Mouse (Mus musculus): ENCODE results near the gene Tmtc3. TPM values are rescaled to one million over a fixed set of nuclear protein-coding genes. Genes with fewer than 3 reads are reported as not detected.
A peak's percentile ranks its signal among the peaks of the same experiment; 100 is the strongest.

Tmtc3 gene
- total RNA-seq (2014; rRNA removed) (13.3 and 14.8 TPM in 2 replicates), polyA plus RNA-seq (2015; fragmentation: Nextera tagmentation; extraction: Ambion mirVana) (6.3 and 6.8 TPM in 2 replicates)

DNA sequence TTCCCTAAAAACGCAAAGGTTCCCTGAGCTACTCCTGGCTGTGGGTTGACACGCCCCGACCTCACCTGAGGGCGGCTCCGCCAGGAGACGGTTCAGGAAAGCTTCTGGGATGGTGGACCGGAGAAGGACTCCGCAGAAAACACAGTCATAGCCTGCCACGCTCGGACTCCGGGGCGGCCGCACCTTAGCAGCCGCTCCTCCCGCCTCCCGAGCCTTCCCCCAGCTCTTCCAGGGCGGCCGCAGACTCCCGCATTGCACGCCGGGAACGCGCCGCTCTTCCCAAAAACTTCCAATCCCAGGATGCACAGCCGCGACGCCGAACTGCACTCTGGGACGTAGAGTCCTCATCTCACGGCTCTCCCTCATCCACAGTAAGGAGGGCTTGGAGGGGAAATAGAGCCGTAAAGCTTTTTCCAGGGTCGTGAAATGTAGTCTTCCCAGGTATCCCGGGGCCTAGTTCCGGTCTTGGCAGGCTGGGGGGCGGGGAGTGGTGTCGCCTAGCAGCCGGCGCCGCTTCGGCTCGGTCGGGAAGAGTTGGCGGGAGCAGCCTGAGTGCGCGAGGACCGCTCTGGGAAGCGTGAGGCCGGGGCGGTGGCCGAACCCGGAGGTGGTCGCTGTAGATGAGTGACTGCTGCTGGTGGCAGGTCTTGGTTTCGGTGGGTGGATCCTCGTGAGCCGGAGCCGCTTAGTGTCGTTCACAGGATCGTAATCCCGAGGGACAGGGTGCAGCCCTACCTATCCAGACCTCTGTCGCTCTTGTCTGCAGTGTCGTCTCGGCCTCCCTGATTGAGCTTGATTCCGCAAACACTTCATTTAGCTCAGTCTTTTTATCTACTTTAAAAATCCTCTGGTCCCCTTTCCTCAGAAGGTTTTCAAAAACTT lies at the start of gene Tmtc3, which contains the start of gene Cep290:
Tmtc3 (minus strand) TSS at position 254 of the 882 bp plus-strand sequence.
Cep290 (plus strand) TSS at position 462 of the 882 bp plus-strand sequence.
- under 1% methylated on average over 62 of the region's 63 CpGs for WGBS
- DNase-seq (ENCODE audit: low spot score) (peak; percentile 98), ATAC-seq (peak; percentile 99)
- no peak for TF ChIP-seq CTCF (IDR thresholded peaks at IDR 0.05; ENCODE audit: low read depth)
- Histone ChIP-seq H3K27me3 (ENCODE audit: insufficient read depth, low read length) (no peaks in the 10 kb centered on the region), H3K4me3 (ENCODE audit: low read length) (peak within 1 kb of the TSS; percentile 91), H3K9me3 (ENCODE audit: low read length) (no peaks in the 10 kb centered on the region), H3K4me2 (ENCODE audit: low read depth, low read length) (peak within 1 kb of the TSS; percentile 89), H3K36me3 (ENCODE audit: insufficient read depth, low read length) (no peaks in the 10 kb centered on the region), H3K27ac (peak within 1 kb of the TSS; percentile 72), H3K9ac (replicated peaks; ENCODE audit: low read length) (peak within 1 kb of the TSS; percentile 64), H3K4me1 (ENCODE audit: insufficient read depth, low read length) (no peaks in the 10 kb centered on the region)

DNA sequence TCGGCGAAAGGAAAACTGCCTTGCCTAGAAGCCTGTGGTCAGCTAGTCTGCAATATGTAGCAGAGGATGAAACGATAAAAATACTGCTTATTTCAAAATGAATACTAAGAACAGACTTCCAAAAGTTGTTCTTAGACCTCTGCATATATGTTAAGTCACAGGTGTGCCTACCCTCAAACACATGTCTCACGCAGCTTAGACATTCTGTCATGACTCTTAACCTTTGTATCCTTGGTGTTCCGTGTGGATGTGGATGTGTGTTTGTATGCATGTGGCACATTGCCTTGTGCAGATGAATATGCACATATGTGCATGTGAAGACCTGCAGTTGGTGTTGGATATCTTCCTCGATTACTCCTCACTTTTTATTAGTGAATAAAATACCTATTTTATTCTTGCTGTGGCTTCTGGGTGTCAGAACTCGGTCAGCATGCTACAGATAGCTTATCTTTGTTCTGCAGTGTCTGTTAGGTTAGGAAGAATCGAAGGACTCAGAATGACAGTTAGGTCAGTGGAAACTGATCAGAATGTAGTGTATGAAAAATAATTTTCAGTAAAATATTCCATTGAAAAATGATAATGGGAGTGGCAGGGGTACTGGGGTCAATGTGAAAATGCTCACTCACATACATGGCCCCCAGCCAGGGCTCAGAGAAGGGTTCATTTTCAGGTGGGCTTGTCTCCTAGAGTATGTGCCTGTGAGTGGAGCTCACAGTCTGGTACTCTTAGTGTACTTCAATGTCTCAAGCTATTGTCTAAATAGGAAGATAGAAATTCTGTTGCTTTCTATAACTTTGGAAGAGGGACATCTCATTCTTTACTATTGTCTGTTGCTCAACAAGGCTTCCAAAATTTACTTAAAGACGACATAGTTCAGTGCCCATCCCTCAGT lies 37.6 kb upstream of the Tmtc3 start:
- ATAC-seq (no peak), DNase-seq (ENCODE audit: low spot score) (no peak)
- Histone ChIP-seq H3K36me3 (ENCODE audit: insufficient read depth, low read length) (peaks cover 8% of the 10 kb centered on the region; the same call in 1 of the 2 replicates), H3K27me3 (ENCODE audit: insufficient read depth, low read length) (no peaks in the 10 kb centered on the region), H3K4me2 (ENCODE audit: low read depth, low read length) (no peak overlapping the region), H3K9ac (replicated peaks; ENCODE audit: low read length) (no peak overlapping the region), H3K4me3 (ENCODE audit: low read length) (no peak overlapping the region), H3K9me3 (ENCODE audit: low read length) (no peaks in the 10 kb centered on the region), H3K27ac (no peak overlapping the region), H3K4me1 (ENCODE audit: insufficient read depth, low read length) (no peaks in the 10 kb centered on the region)
- 91% methylated on average over 9 of the region's 9 CpGs for WGBS
- no peak for TF ChIP-seq CTCF (IDR thresholded peaks at IDR 0.05; ENCODE audit: low read depth)

DNA sequence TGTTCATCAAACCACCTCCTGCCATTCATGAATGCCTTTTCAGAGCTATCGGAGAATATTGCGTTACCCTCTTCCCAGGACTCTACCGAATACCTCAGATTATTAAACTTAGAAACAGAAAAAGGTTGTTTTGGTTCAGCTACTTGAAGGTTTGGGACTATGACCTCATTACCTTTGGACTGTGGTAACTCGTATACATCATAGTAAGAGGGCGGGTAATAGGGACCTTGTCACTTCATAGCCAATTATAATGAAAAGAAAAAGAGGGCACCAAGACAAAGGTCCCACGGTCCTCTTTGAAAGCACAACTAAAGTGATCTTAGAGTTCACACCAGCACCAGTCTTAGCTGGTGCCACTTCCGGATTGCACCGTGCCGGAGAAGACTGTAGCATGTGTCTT lies 35.2 kb upstream of the Tmtc3 start:
- Histone ChIP-seq H3K9ac (replicated peaks; ENCODE audit: low read length) (no peak overlapping the region), H3K27ac (no peak overlapping the region), H3K36me3 (ENCODE audit: insufficient read depth, low read length) (peaks cover 11% of the 10 kb centered on the region; the same call in 1 of the 2 replicates), H3K27me3 (ENCODE audit: insufficient read depth, low read length) (no peaks in the 10 kb centered on the region), H3K4me3 (ENCODE audit: low read length) (no peak overlapping the region), H3K4me1 (ENCODE audit: insufficient read depth, low read length) (no peaks in the 10 kb centered on the region), H3K4me2 (ENCODE audit: low read depth, low read length) (no peak overlapping the region), H3K9me3 (ENCODE audit: low read length) (no peaks in the 10 kb centered on the region)
- ATAC-seq: no peak
- DNase-seq (ENCODE audit: low spot score): no peak
- 85% methylated on average over 9 of the region's 9 CpGs for WGBS
- no peak for TF ChIP-seq CTCF (IDR thresholded peaks at IDR 0.05; ENCODE audit: low read depth)

DNA sequence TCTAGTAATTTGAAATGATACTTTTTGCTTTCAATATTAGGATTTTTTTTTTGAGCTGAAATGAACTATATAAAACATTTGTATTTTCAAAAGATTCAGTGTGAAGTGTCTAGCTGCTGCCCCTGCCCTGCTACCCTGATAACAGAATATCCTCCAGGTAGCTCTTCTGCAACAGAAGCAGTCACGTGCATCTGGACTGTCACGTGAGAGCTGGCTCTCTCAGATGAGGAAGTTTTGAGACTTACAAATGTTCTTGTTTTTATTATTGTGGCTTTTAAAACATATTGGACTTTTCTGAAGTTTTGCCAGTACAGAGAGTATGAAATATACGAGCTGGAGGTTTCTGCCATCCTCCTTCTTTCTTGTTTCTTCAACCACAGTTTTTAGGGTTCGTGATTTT lies 34.5 kb upstream of the Tmtc3 start:
- no peak for DNase-seq (ENCODE audit: low spot score)
- Histone ChIP-seq H3K4me1 (ENCODE audit: insufficient read depth, low read length) (no peaks in the 10 kb centered on the region), H3K9ac (replicated peaks; ENCODE audit: low read length) (no peak overlapping the region), H3K27me3 (ENCODE audit: insufficient read depth, low read length) (no peaks in the 10 kb centered on the region), H3K9me3 (ENCODE audit: low read length) (no peaks in the 10 kb centered on the region), H3K36me3 (ENCODE audit: insufficient read depth, low read length) (peaks cover 11% of the 10 kb centered on the region; the same call in 1 of the 2 replicates), H3K4me3 (ENCODE audit: low read length) (no peak overlapping the region), H3K4me2 (ENCODE audit: low read depth, low read length) (no peak overlapping the region), H3K27ac (no peak overlapping the region)
- no peak for ATAC-seq
- 96% methylated on average over 4 of the region's 4 CpGs for WGBS
- TF ChIP-seq CTCF (IDR thresholded peaks at IDR 0.05; ENCODE audit: low read depth): no peak

DNA sequence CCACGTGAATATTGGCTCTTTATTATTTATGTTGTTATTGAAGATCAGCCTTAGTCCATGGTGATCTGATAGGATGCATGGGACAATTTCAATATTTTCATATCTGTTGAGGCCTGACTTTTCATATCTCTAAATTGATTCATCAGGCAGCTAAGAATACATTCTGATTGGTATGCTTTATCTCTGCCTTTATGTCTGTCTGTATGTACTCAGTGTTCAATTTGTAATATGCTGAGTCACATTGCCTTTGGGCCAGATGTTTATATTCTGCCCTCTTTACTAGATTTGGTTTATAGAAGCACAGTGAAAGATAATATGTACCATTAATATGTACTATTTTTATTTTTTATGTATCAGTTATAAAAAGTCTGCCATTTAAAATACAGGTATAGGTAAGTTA lies 21.0 kb upstream of the Tmtc3 start:
- Histone ChIP-seq H3K4me2 (ENCODE audit: low read depth, low read length) (no peak overlapping the region), H3K36me3 (ENCODE audit: insufficient read depth, low read length) (no peaks in the 10 kb centered on the region), H3K27me3 (ENCODE audit: insufficient read depth, low read length) (no peaks in the 10 kb centered on the region), H3K4me1 (ENCODE audit: insufficient read depth, low read length) (no peaks in the 10 kb centered on the region), H3K27ac (no peak overlapping the region), H3K4me3 (ENCODE audit: low read length) (no peak overlapping the region), H3K9me3 (ENCODE audit: low read length) (no peaks in the 10 kb centered on the region), H3K9ac (replicated peaks; ENCODE audit: low read length) (no peak overlapping the region)
- DNase-seq (ENCODE audit: low spot score): no peak
- WGBS: 76% methylated on average over 1 of the region's 1 CpGs
- no peak for TF ChIP-seq CTCF (IDR thresholded peaks at IDR 0.05; ENCODE audit: low read depth)
- no peak for ATAC-seq

DNA sequence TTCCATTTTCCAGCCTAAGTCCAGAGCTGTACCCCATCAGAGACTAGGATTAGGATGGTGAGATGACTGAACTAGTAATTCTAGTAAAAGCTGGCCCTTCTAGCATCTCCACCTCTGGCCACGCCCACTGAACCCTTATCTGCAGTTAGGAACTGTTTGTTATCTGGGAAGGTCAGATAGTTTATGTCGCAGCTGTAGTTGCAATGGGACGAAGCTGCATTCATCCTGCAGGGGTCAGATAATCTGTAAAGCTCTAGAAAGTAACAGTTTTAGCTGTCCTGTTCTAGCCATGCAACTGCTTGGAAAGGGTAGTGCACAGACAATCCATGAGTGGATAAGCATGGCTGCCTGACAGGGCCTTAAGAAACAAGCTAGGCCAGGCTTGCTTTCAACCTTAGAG lies 11.2 kb upstream of the Tmtc3 start:
- no peak overlapping the region for H3K4me3 ChIP-seq (ENCODE audit: low read length)
- H3K27ac ChIP-seq: no peak overlapping the region
- H3K9ac ChIP-seq (replicated peaks; ENCODE audit: low read length): no peak overlapping the region
- no peak for TF ChIP-seq CTCF (IDR thresholded peaks at IDR 0.05; ENCODE audit: low read depth)
- no peaks in the 10 kb centered on the region for H3K4me1 ChIP-seq (ENCODE audit: insufficient read depth, low read length)
- ATAC-seq: no peak
- H3K4me2 ChIP-seq (ENCODE audit: low read depth, low read length): no peak overlapping the region
- WGBS: 89% methylated on average over 3 of the region's 3 CpGs
- no peak for DNase-seq (ENCODE audit: low spot score)
- peaks cover 27% of the 10 kb centered on the region for H3K36me3 ChIP-seq (ENCODE audit: insufficient read depth, low read length)
- no peaks in the 10 kb centered on the region for H3K9me3 ChIP-seq (ENCODE audit: low read length)
- no peaks in the 10 kb centered on the region for H3K27me3 ChIP-seq (ENCODE audit: insufficient read depth, low read length)

All from hindbrain, postnatal 0 days (tissue).